Mouse (Mus musculus): ENCODE measurements around the gene Pde4a.
"Not testable (repeated sequence)": the region's sequence is repeated elsewhere in the genome, so short reads cannot be mapped to it uniquely, and the experiment has no call there.

The Pde4a gene

GRCm38 (mm10) chr9:21183421-21183820 lies 17.9 kb downstream of the Pde4a start:
- DNase-seq (ENCODE audit: low read depth, low spot score) = no peak

- peak; percentile 80 for DNase-seq (ENCODE audit: low read depth, low spot score)
These were observed 18.4 kb downstream of the Pde4a start for GRCm38 (mm10) chr9:21183905-21184413.

GRCm38 (mm10) chr9:21184733-21185132 lies 19.2 kb downstream of the Pde4a start:
- peak; percentile 88 for DNase-seq (ENCODE audit: low read depth, low spot score)

GRCm38 (mm10) chr9:21185436-21185835 lies 19.9 kb downstream of the Pde4a start:
- DNase-seq (ENCODE audit: low read depth, low spot score) = peak; percentile 75

- no peak for DNase-seq (ENCODE audit: low read depth, low spot score)
These were observed 24.4 kb downstream of the Pde4a start for GRCm38 (mm10) chr9:21189905-21190304.

GRCm38 (mm10) chr9:21190670-21191069 lies 25.2 kb downstream of the Pde4a start:
- DNase-seq (ENCODE audit: low read depth, low spot score) = no peak

- no peak for DNase-seq (ENCODE audit: low read depth, low spot score)
These were observed 28.3 kb downstream of the Pde4a start for GRCm38 (mm10) chr9:21193786-21194185.

- no peak for DNase-seq (ENCODE audit: low read depth, low spot score)
These were observed 29.4 kb downstream of the Pde4a start for GRCm38 (mm10) chr9:21194787-21195493.

GRCm38 (mm10) chr9:21195736-21196505 lies 30.4 kb downstream of the Pde4a start:
- not testable (repeated sequence) for DNase-seq (ENCODE audit: low read depth, low spot score)

- no peak for DNase-seq (ENCODE audit: low read depth, low spot score)
These were observed 31.3 kb downstream of the Pde4a start for GRCm38 (mm10) chr9:21196521-21197433.

GRCm38 (mm10) chr9:21197981-21198380 lies 32.5 kb downstream of the Pde4a start:
- no peak for DNase-seq (ENCODE audit: low read depth, low spot score)

- no peak for DNase-seq (ENCODE audit: low read depth, low spot score)
These were observed 33.4 kb downstream of the Pde4a start for GRCm38 (mm10) chr9:21198960-21199359.

- no peak for DNase-seq (ENCODE audit: low read depth, low spot score)
These were observed 38.6 kb downstream of the Pde4a start for GRCm38 (mm10) chr9:21204156-21204527.

GRCm38 (mm10) chr9:21204528-21205272 lies 39.2 kb downstream of the Pde4a start:
- DNase-seq (ENCODE audit: low read depth, low spot score) = no peak

- DNase-seq (ENCODE audit: low read depth, low spot score) = no peak
These were observed 41.3 kb downstream of the Pde4a start for GRCm38 (mm10) chr9:21206848-21207247.

GRCm38 (mm10) chr9:21208626-21209025 lies 43.1 kb downstream of the Pde4a start:
- no peak for DNase-seq (ENCODE audit: low read depth, low spot score)

GRCm38 (mm10) chr9:21210821-21211220 lies 45.3 kb downstream of the Pde4a start:
- no peak for DNase-seq (ENCODE audit: low read depth, low spot score)

GRCm38 (mm10) chr9:21211624-21212023 lies 46.1 kb downstream of the Pde4a start:
- no peak for DNase-seq (ENCODE audit: low read depth, low spot score)

GRCm38 (mm10) chr9:21213617-21214190 lies 48.2 kb downstream of the Pde4a start:
- no peak for DNase-seq (ENCODE audit: low read depth, low spot score)

- no peak for DNase-seq (ENCODE audit: low read depth, low spot score)
These were observed 50.7 kb downstream of the Pde4a start for GRCm38 (mm10) chr9:21216050-21216841.

Data from skeletal muscle tissue, adult 2 months (tissue).